Mouse (Mus musculus): ENCODE measurements around the gene Sox14. TPM values are rescaled to one million over a fixed set of nuclear protein-coding genes. Genes with fewer than 3 reads are reported as not detected.

Gene Sox14
- polyA plus RNA-seq, 1 experiment from 2014 or later, result 1.8 TPM

Other genes with a start within 250 kb of the Sox14 start
- 12.2 and 13.3 TPM in 2 replicates for gene Dzip1l, start 246.7 kb downstream of the Sox14 start, polyA plus RNA-seq (2015; fragmentation: Nextera tagmentation; extraction: Ambion mirVana)
- 0.20 TPM in 1 of 2 replicates, not detected in the other for gene Cldn18, start 158.9 kb downstream of the Sox14 start, polyA plus RNA-seq (2015; fragmentation: Nextera tagmentation; extraction: Ambion mirVana)